Mouse (Mus musculus): ENCODE measurements around the gene Tmem245. TPM values are rescaled to one million over a fixed set of nuclear protein-coding genes. Genes with fewer than 3 reads are reported as not detected.
A peak's percentile ranks its signal among the peaks of the same experiment; 100 is the strongest.
"Not testable (repeated sequence)": the region's sequence is repeated elsewhere in the genome, so short reads cannot be mapped to it uniquely, and the experiment has no call there.

Tmem245 gene
- total RNA-seq, 2 experiments from 2014 or later, result 32.7 to 37.5 TPM

GRCm38 (mm10) chr4:56880036-56880703, 67.1 kb downstream of the Tmem245 start:
- intact Hi-C loops (cut with DNase I), result no loop called here
- DNase-seq (ENCODE audit: low spot score in 2 of 2), result no peak

DNA sequence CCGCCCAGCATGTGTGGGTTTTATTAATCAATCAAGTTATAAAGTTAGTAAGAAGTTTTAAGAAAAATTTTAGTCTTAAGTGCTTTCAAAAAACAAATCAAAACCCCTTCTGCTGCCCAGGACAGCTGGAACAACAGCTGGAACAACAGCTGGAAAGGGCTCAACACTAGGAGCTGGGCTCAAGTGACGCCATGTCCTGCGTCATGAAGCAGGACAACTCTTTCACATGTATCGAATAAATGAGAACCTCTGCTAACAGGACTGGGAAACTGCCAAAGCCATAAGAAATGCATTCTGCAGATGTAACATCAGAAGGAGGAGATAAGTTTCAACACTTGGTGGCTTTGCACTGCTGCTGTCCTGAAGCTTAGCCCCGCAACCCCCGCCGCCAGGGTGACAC, 68.3 kb downstream of the Tmem245 start:
- intact Hi-C loops (cut with DNase I), result loop anchor here (1.0 kb wide), 1 partner anchor 15 kb away; no protein-coding TSS in a partner anchor
- no peak for DNase-seq (ENCODE audit: low spot score in 2 of 2)

DNA sequence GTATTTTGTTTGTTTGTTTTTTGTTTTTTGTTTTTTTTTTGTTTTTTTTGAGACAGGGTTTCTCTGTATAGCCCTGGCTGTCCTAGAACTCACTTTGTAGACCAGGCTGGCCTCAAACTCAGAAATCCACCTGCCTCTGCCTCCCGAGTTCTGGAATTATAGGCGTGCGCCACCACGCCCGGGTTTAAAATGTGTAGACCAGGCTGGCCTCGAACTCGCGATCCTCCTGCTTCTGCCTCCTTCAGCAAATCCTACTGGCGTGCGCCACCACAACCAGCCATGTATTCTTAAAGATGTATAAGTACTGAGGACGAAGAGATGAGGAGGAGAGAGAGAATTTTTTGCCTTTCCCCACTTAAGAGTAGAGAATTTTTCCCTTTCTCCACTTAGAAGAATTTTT, 76.7 kb downstream of the Tmem245 start:
- intact Hi-C loops (cut with DNase I); DNase-seq (ENCODE audit: low spot score in 2 of 2): not testable (repeated sequence)

DNA sequence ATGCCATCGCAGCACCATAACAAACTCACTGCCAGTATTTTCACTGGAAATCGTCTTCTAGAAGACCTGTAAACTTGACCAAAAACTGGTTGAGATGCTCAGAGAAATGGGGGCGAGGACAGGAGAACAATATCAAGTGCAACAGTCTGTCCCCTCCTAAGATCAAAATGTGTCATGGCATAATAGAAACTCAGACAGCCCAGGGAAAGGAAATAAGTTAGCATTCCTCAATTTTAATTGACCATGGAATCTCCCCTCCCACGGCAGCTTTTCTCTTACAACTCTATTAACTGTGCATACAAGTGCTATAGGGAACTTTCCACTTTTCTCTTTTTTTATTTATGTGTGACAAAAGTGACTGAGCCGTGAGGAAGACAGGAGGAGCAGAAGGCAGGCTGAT, 79.5 kb downstream of the Tmem245 start:
- intact Hi-C loops (cut with DNase I), result no loop called here
- DNase-seq (ENCODE audit: low spot score in 2 of 2), result no peak

DNA sequence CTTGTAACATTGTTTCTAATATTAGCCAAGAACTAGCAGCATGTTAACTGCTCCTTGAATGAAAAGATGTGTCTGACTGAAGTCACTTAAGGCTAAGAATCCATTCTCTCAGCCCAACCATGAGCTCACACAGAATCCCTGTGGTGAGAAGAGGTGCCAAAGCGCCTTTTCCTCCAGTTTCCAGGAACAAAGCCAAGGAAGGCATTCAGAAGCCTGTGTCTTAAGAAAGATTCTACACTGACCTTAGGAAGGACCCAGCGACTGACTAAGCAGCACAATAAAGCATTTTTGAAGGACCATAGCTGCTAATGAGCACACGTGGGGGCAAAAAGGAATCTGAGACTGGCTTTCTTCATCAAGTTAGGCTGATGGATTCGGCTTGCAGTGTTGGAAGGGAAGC, 81.3 kb downstream of the Tmem245 start:
- intact Hi-C loops (cut with DNase I), result no loop called here
- peak in 1 of 2 experiments; percentile 69 for DNase-seq (ENCODE audit: low spot score in 2 of 2)

DNA sequence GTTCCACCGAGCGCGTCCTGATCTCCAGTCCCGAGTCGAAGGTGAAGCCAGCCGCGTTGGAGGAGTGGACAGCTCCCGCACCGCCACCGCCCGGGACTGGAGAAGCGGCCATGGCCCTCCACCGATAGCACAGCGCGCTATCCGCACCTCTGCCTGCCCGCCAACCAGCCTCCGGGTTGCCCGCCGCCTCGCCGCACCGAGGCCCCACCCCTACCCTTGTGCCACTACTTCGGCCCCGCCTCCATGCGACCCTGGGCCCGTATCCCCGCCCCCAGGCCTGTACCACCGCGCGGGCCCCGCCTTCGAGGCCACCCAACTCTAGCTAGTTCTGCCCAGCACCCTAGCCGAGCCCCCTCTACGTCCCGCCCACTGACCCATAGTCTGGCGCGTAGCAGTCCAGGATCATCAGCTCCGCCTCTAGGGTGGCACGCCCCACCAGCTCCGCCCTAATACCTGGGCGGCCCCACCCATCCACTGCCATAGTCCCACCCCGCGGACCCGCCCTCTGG, 82.2 kb downstream of the Tmem245 start, which contains the start of gene Ctnnal1:
Gene Ctnnal1, minus strand, starts transcription at position 186 of the 509 bp plus-strand sequence.
- DNase-seq (ENCODE audit: low spot score in 2 of 2), result peak; percentile 82 to 88
- intact Hi-C loops (cut with DNase I), result no loop called here

- peak; percentile 52 to 62 for DNase-seq (ENCODE audit: low spot score in 2 of 2)
- intact Hi-C loops (cut with DNase I), result loop anchor here (1.0 kb wide), 1 partner anchor 14 kb away; no protein-coding TSS in a partner anchor
Observed at GRCm38 (mm10) chr4:56864417-56865001, 82.7 kb downstream of the Tmem245 start.

GRCm38 (mm10) chr4:56864016-56864415, 83.2 kb downstream of the Tmem245 start:
- intact Hi-C loops (cut with DNase I), result loop anchor here (1.0 kb wide), 1 partner anchor 14 kb away; no protein-coding TSS in a partner anchor
- DNase-seq (ENCODE audit: low spot score in 2 of 2), result peak; percentile 57 to 85

DNA sequence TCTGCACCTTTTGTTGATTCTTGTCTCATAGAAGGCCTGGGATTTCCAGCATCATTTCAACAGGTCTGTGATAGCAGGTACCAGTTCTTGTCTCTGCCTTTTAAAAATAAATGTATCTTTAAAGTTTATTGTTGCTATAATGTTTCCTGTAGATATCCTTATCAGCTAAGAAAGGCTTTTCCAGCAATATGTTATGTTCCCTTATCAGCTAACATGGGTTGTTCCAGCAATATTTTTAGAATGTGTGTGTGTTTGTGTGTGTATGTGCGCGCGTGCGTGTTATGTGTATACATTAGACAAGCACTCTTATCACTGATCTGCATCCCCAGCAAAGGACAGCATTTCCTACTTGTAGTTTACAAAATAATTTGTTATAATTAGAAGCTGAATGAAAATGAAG, 85.7 kb downstream of the Tmem245 start:
- intact Hi-C loops (cut with DNase I), result no loop called here
- DNase-seq (ENCODE audit: low spot score in 2 of 2), result no peak

GRCm38 (mm10) chr4:56858733-56859132, 88.5 kb downstream of the Tmem245 start:
- no peak for DNase-seq (ENCODE audit: low spot score in 2 of 2)
- intact Hi-C loops (cut with DNase I), result no loop called here

GRCm38 (mm10) chr4:56856371-56856949, 90.8 kb downstream of the Tmem245 start:
- no peak for DNase-seq (ENCODE audit: low spot score in 2 of 2)
- intact Hi-C loops (cut with DNase I), result no loop called here

DNA sequence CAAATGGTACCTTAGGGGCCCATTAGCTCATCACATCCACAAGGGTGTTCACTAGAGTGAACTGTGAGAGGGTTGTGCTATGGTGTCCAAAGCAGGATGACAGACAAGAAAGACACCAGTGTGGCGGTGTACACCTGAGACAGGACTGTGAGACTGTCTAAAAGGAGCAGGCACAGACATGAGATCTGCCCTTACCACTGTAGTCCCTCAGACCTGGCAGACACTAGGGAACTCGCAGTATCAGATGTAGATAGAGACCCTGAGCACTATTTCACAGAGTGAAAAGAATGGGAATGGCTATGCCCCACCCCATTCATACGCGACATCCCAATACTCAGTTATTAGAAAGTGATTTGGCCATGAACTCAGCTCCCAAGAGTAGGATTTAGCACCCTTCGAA, 91.3 kb downstream of the Tmem245 start:
- no peak for DNase-seq (ENCODE audit: low spot score in 2 of 2)
- intact Hi-C loops (cut with DNase I), result no loop called here

GRCm38 (mm10) chr4:56850724-56851123, 96.5 kb downstream of the Tmem245 start:
- intact Hi-C loops (cut with DNase I), result no loop called here
- no peak for DNase-seq (ENCODE audit: low spot score in 2 of 2)

DNA sequence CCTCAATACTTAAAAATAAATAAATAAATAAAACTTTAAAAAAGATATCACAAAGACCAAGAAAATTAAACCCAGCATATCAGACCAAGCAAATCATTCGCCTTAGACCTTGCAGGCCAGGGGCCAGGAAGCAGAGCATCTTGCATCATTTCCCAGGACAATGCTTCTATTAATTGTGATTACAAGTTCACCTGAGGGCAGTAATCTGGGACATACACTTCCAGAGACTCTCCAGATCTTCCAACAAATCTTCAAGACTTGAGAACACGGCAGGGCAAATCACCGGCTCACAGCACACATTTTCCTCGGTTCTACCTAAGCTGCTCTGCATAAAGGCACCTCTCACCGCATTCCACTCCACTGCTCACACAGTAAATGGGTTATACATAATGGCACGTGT, 99.2 kb downstream of the Tmem245 start:
- DNase-seq (ENCODE audit: low spot score in 2 of 2), result no peak
- intact Hi-C loops (cut with DNase I), result no loop called here

DNA sequence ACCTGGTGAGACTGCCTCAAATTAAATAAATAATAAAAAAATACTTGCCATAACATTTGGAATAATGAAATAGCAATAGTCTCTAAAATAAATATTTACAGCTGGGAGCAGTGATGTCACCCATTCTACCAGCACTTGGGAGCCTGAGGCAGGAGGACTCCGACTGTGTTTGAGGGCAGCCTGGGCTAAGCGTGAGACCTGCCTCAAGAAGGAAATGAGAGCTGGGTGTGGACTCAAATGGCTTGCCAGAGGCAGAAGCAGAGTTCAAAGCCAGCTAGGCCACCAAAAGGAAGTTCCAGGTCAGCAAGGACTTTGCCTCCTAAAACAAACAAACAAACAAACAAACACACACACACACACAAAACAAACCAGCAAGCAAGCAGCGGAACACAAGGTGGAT, 99.8 kb downstream of the Tmem245 start:
- no peak for DNase-seq (ENCODE audit: low spot score in 2 of 2)
- intact Hi-C loops (cut with DNase I), result no loop called here

GRCm38 (mm10) chr4:56845896-56846533, 101.2 kb downstream of the Tmem245 start:
- intact Hi-C loops (cut with DNase I), result no loop called here
- no peak for DNase-seq (ENCODE audit: low spot score in 2 of 2)

GRCm38 (mm10) chr4:56844911-56845310, 102.3 kb downstream of the Tmem245 start:
- intact Hi-C loops (cut with DNase I), result no loop called here
- no peak for DNase-seq (ENCODE audit: low spot score in 2 of 2)

- intact Hi-C loops (cut with DNase I), result no loop called here
- no peak for DNase-seq (ENCODE audit: low spot score in 2 of 2)
Observed at GRCm38 (mm10) chr4:56843963-56844362, 103.3 kb downstream of the Tmem245 start.

- DNase-seq (ENCODE audit: low spot score in 2 of 2), result no peak
- intact Hi-C loops (cut with DNase I), result no loop called here
Observed at GRCm38 (mm10) chr4:56842501-56842900, 104.7 kb downstream of the Tmem245 start.

- no peak for DNase-seq (ENCODE audit: low spot score in 2 of 2)
- intact Hi-C loops (cut with DNase I), result no loop called here
Observed at GRCm38 (mm10) chr4:56840297-56840696, 106.9 kb downstream of the Tmem245 start.

Data from left cerebral cortex, postnatal 25 days (tissue).